Mouse (Mus musculus) myocyte (in vitro differentiated cells): ENCODE results near the gene St3gal3. TPM values are rescaled to one million over a fixed set of nuclear protein-coding genes. Genes with fewer than 3 reads are reported as not detected.

Source experiments
- H3K27me3 ChIP-seq: one replicate; pipeline ENCODE4 v1.6.1; 2011; ENCODE audit not compliant: control insufficient read depth, insufficient read depth, insufficient read length
- H3K36me3 ChIP-seq: one replicate; pipeline ENCODE4 v1.6.1; 2011; ENCODE audit not compliant: control insufficient read depth, insufficient read depth
- H3K4me2 ChIP-seq: one replicate; pipeline ENCODE4 v1.6.1; 2011; ENCODE audit warnings: low read depth, control low read depth
- H3K4me3 ChIP-seq: one replicate; pipeline ENCODE4 v1.5.1; 2011; ENCODE audit warnings: mild to moderate bottlenecking, control low read depth, moderate library complexity
- H3K79me2 ChIP-seq: one replicate; pipeline ENCODE4 v1.6.1; 2011; ENCODE audit not compliant: control insufficient read depth, insufficient read depth
- H3ac ChIP-seq: one replicate; pipeline ENCODE4 v1.6.1; 2011; ENCODE audit not compliant: control insufficient read depth, insufficient read length
- CEBPB ChIP-seq: IDR thresholded peaks from 2 replicates; pipeline ENCODE4 v1.6.1; 2011; ENCODE audit warnings: mild to moderate bottlenecking, moderate library complexity; ENCODE audit not compliant: poor library complexity, insufficient read depth, severe bottlenecking
- E2F4 ChIP-seq: IDR thresholded peaks from one replicate; pipeline ENCODE4 v1.6.1; 2011; ENCODE audit warnings: mild to moderate bottlenecking, control low read depth, moderate library complexity; ENCODE audit not compliant: insufficient read depth
- MAX ChIP-seq: IDR thresholded peaks from one replicate; pipeline ENCODE4 v1.6.1; 2011; ENCODE audit warnings: low read depth, mild to moderate bottlenecking, control low read depth
- MYOD1 ChIP-seq, 3 experiments: IDR thresholded peaks; one replicate each; pipeline ENCODE4 v1.6.1; 2011; ENCODE audit warnings: control low read depth in 2 of 3, low read depth in 2 of 3, mild to moderate bottlenecking in 2 of 3, moderate library complexity in 1 of 3; ENCODE audit not compliant: insufficient read length in 2 of 3, control insufficient read depth in 1 of 3
- MYOG ChIP-seq, 3 experiments: IDR thresholded peaks; one replicate each; pipeline ENCODE4 v1.6.1; 2011; ENCODE audit warnings: control low read depth in 2 of 3, low read depth in 2 of 3, mild to moderate bottlenecking in 2 of 3; ENCODE audit not compliant: insufficient read length in 2 of 3, control insufficient read depth in 1 of 3, insufficient read depth in 1 of 3
- POLR2A ChIP-seq: IDR thresholded peaks from one replicate; pipeline ENCODE4 v1.6.1; 2011; ENCODE audit warnings: low read depth, mild to moderate bottlenecking, control low read depth, moderate library complexity; ENCODE audit not compliant: insufficient read length
- POLR2AphosphoS2 ChIP-seq: IDR thresholded peaks from one replicate; pipeline ENCODE4 v1.6.1; 2011; ENCODE audit warnings: low read depth, control low read depth; ENCODE audit not compliant: insufficient read length
- REST ChIP-seq: IDR thresholded peaks from one replicate; pipeline ENCODE4 v1.6.1; 2011; ENCODE audit warnings: mild to moderate bottlenecking, control low read depth, moderate library complexity; ENCODE audit not compliant: insufficient read depth, insufficient read length
- SRF ChIP-seq: IDR thresholded peaks from one replicate; pipeline ENCODE4 v1.6.1; 2011; ENCODE audit warnings: low read depth; ENCODE audit not compliant: control insufficient read depth, insufficient read length
- TCF12 ChIP-seq: IDR thresholded peaks from one replicate; pipeline ENCODE4 v1.6.1; 2011; ENCODE audit warnings: mild to moderate bottlenecking, control low read depth; ENCODE audit not compliant: poor library complexity, insufficient read depth, severe bottlenecking
- TCF3 ChIP-seq: IDR thresholded peaks from one replicate; pipeline ENCODE4 v1.6.1; 2011; ENCODE audit warnings: low read depth, control low read depth; ENCODE audit not compliant: insufficient read length
- USF1 ChIP-seq: IDR thresholded peaks from one replicate; pipeline ENCODE4 v1.6.1; 2011; ENCODE audit warnings: low read depth, mild to moderate bottlenecking, control low read depth, moderate library complexity
- polyA plus RNA-seq: library from polyadenylated mRNA; unstranded; fragments of >200 nt; fragmentation: generic; extraction: Trizol; gene quantifications from one replicate; pipeline ENCODE4 v1.2.1, GENCODE M21; 2012; ENCODE audit warnings: missing spikeins

The St3gal3 gene
- polyA plus RNA-seq, 1 experiment, result 45.1 TPM

GRCm38 (mm10) chr4:118059816-118060475, 74.8 kb downstream of the St3gal3 start:
- Histone ChIP-seq H3K4me2 (no peak overlapping the region), H3K79me2 (no peaks in the 10 kb centered on the region), H3K36me3 (no peaks in the 10 kb centered on the region), H3ac (no peak overlapping the region), H3K4me3 (no peak overlapping the region), H3K27me3 (no peaks in the 10 kb centered on the region)
- TF ChIP-seq REST, result no peak
- TF ChIP-seq USF1, result no peak
- no peak for TF ChIP-seq E2F4
- no peak for TF ChIP-seq CEBPB
- TF ChIP-seq TCF12, result no peak
- no peak for TF ChIP-seq POLR2AphosphoS2
- no peak for TF ChIP-seq SRF
- no peak for TF ChIP-seq MAX
- TF ChIP-seq MYOD1 (IDR thresholded peaks at IDR 0.05; ENCODE audit: control insufficient read depth in 1 of 3, insufficient read length in 2 of 3, low read depth in 2 of 3), result no peak
- TF ChIP-seq TCF3, result no peak
- TF ChIP-seq POLR2A, result no peak
- TF ChIP-seq MYOG (IDR thresholded peaks at IDR 0.05; ENCODE audit: control insufficient read depth in 1 of 3, insufficient read depth in 1 of 3, insufficient read length in 2 of 3, low read depth in 2 of 3), result no peak

DNA sequence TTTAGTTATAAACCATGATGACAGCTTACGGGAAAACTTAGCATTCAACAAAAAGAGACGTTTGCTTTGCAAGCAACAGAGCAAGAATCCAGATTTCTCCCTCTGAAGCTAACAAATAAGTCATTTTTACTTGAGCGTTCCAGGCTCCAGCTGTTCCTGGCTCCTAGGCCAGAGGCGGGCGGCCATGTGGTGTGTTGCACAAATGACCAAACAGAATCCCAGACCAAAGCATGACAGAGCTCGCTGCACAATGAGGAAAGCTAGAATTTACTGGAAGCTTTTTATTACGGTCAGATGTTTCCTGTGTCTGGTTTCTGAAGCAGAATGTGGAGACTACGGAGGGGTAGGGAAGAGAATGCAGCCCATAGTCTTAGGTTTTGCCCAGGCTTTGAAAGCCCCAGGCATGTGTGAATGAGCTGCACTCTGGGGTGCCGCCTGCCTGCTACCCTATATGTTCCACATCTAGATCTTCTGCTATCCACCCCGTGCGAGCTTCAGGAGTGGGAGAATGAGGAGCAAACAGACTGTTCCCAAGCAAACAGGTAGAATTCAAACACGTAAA, 76.5 kb downstream of the St3gal3 start:
- TF ChIP-seq SRF (no peak), MAX (no peak), MYOG (IDR thresholded peaks at IDR 0.05; ENCODE audit: control insufficient read depth in 1 of 3, insufficient read depth in 1 of 3, insufficient read length in 2 of 3, low read depth in 2 of 3) (peak in 1 of 3 experiments; percentile 38), MYOD1 (IDR thresholded peaks at IDR 0.05; ENCODE audit: control insufficient read depth in 1 of 3, insufficient read length in 2 of 3, low read depth in 2 of 3) (peak in 1 of 3 experiments; percentile 8)
- Histone ChIP-seq H3ac (no peak overlapping the region), H3K4me3 (no peak overlapping the region), H3K27me3 (no peaks in the 10 kb centered on the region), H3K36me3 (no peaks in the 10 kb centered on the region), H3K79me2 (no peaks in the 10 kb centered on the region), H3K4me2 (no peak overlapping the region)

DNA sequence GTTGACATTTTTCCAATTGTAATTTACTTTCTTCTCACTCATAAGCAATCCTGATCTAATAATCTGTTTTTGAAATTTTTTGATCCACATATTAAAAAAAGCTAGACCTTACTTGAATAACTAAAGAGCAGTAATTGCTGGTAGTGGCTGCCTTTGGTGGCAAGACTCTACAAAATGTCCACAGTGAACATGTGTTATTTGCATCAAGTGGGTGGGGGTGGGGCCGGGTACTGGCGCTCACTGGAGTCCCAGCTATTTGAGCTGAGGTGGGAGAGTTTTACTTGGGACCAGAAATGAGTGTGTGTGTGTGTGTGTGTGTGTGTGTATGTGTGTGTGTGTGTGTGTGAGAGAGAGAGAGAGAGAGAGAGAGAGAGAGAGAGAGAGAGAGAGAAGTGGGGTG, 77.6 kb downstream of the St3gal3 start:
- no peak for TF ChIP-seq TCF3
- TF ChIP-seq TCF12, result no peak
- TF ChIP-seq E2F4, result no peak
- no peak for TF ChIP-seq SRF
- no peak for TF ChIP-seq USF1
- no peak for TF ChIP-seq MYOG (IDR thresholded peaks at IDR 0.05; ENCODE audit: control insufficient read depth in 1 of 3, insufficient read depth in 1 of 3, insufficient read length in 2 of 3, low read depth in 2 of 3)
- H3ac ChIP-seq, result no peak overlapping the region
- H3K27me3 ChIP-seq, result no peaks in the 10 kb centered on the region
- H3K79me2 ChIP-seq, result no peaks in the 10 kb centered on the region
- H3K4me2 ChIP-seq, result no peak overlapping the region
- no peaks in the 10 kb centered on the region for H3K36me3 ChIP-seq
- H3K4me3 ChIP-seq, result no peak overlapping the region

DNA sequence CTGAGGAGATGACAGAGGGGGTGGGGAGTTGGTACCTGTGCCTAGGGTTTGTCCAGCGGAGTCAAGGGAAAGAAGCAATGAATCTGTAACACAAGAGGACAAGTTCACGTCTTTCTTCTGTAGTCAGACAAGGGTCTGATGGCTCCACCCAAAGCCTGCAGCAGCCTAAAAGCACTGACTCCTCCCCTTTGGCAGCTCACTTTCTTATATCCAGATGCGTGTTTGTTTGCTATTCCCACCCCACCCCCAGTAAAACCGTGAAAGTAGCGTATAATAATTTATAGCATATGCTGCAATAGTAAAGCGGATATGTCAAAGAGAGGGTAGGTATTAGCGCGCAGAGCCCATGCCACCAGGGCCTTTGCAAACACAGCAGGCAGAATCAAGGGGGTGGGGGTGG, 80.1 kb downstream of the St3gal3 start:
- Histone ChIP-seq H3K27me3 (no peaks in the 10 kb centered on the region), H3K4me3 (no peak overlapping the region), H3ac (no peak overlapping the region), H3K36me3 (no peaks in the 10 kb centered on the region), H3K79me2 (no peaks in the 10 kb centered on the region), H3K4me2 (no peak overlapping the region)
- TF ChIP-seq MYOG (IDR thresholded peaks at IDR 0.05; ENCODE audit: control insufficient read depth in 1 of 3, insufficient read depth in 1 of 3, insufficient read length in 2 of 3, low read depth in 2 of 3) (no peak), TCF12 (no peak), POLR2AphosphoS2 (no peak), E2F4 (no peak), REST (no peak), CEBPB (no peak), SRF (no peak), POLR2A (no peak), TCF3 (no peak), USF1 (no peak), MAX (no peak), MYOD1 (IDR thresholded peaks at IDR 0.05; ENCODE audit: control insufficient read depth in 1 of 3, insufficient read length in 2 of 3, low read depth in 2 of 3) (no peak)

GRCm38 (mm10) chr4:118053904-118054303, 80.8 kb downstream of the St3gal3 start:
- no peak for TF ChIP-seq MAX
- peak in 2 of 3 experiments; percentile 15 to 36 for TF ChIP-seq MYOD1 (IDR thresholded peaks at IDR 0.05; ENCODE audit: control insufficient read depth in 1 of 3, insufficient read length in 2 of 3, low read depth in 2 of 3)
- Histone ChIP-seq H3ac (no peak overlapping the region), H3K79me2 (no peaks in the 10 kb centered on the region), H3K4me3 (no peak overlapping the region), H3K27me3 (no peaks in the 10 kb centered on the region), H3K36me3 (no peaks in the 10 kb centered on the region), H3K4me2 (no peak overlapping the region)
